Mouse (Mus musculus) liver, embryonic 14 days (tissue): ENCODE data around the gene Gm5800. TPM values are rescaled to one million over a fixed set of nuclear protein-coding genes. Genes with fewer than 3 reads are reported as not detected.

Experiments
- polyA plus RNA-seq: library from polyadenylated mRNA; depleted of rRNA; stranded (reverse); fragments of >200 nt; gene quantifications from 2 replicates; pipeline ENCODE4 v1.2.3, GENCODE M21; 2012; rRNA removed

Gm5800 gene
- polyA plus RNA-seq = not detected in 2 replicates

DNA sequence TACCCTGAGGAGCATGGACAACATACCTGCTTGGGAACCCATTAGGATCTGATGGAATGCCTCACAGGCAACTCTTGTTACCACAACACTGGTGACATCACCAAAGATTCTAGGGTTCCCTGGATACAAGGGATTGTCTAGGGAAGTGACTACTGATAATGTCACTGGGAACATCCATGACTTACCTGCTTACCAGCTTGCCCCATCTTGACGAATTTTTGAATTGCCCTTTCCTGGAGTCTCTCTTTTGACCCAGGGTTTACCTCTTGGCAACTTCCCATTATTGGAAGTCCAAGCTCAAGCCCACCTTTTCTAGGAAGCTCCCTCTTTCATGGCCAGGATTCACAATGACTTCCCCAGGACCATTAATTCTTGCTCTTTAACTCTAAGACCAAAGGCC, at the start of gene Gm5800:
Gene Gm5800, minus strand, starts transcription at position 101 of the 400 bp plus-strand sequence.

GRCm38 (mm10) chr14:51695368-51695767, 21.6 kb downstream of the Gm5800 start, which contains the start of gene Gm17079:
TSS of gene Gm17079 (minus strand) at chr14:51695468.

Other genes with a start within 250 kb of the Gm5800 start
- gene Gm5622, start 164.4 kb downstream of the Gm5800 start, polyA plus RNA-seq = 0.05 and 0.06 TPM in 2 replicates
- not detected in 2 replicates for gene Gm17175, start 143.1 kb downstream of the Gm5800 start, polyA plus RNA-seq
- gene Gm17174, start 125.0 kb downstream of the Gm5800 start, polyA plus RNA-seq = not detected in 2 replicates
- not detected in 2 replicates for gene Gm17078, start 105.9 kb downstream of the Gm5800 start, polyA plus RNA-seq
- not detected in 2 replicates for gene Gm4181, start 81.5 kb downstream of the Gm5800 start, polyA plus RNA-seq
- gene Gm17079, start 21.7 kb downstream of the Gm5800 start, polyA plus RNA-seq = not detected in 2 replicates
- gene Ang4, start 56.4 kb upstream of the Gm5800 start, polyA plus RNA-seq = not detected in 2 replicates
- not detected in 2 replicates for gene AY358078, start 82.9 kb upstream of the Gm5800 start, polyA plus RNA-seq
- gene Ear6, start 136.5 kb upstream of the Gm5800 start, polyA plus RNA-seq = 24.3 and 26.4 TPM in 2 replicates
- 8.5 and 9.5 TPM in 2 replicates for gene Mettl17, start 167.7 kb upstream of the Gm5800 start, polyA plus RNA-seq
- gene Slc39a2, start 175.7 kb upstream of the Gm5800 start, polyA plus RNA-seq = 0.17 and 0.18 TPM in 2 replicates
- gene Ndrg2, start 197.0 kb upstream of the Gm5800 start, polyA plus RNA-seq = 10.8 and 11.6 TPM in 2 replicates
- not detected in 2 replicates for gene Tppp2, start 201.2 kb upstream of the Gm5800 start, polyA plus RNA-seq
- not detected in 2 replicates for gene Rnase13, start 205.6 kb upstream of the Gm5800 start, polyA plus RNA-seq